Mouse (Mus musculus) thymus, postnatal 10 days (tissue): ENCODE results near the gene Atp8b3.

ENCODE experiments used
- DNase-seq, 2 experiments: peaks; one replicate each; pipeline ENCODE4 v3.0.0; 2021; ENCODE audit warnings: low spot score in 2 of 2

Gene Atp8b3

DNA sequence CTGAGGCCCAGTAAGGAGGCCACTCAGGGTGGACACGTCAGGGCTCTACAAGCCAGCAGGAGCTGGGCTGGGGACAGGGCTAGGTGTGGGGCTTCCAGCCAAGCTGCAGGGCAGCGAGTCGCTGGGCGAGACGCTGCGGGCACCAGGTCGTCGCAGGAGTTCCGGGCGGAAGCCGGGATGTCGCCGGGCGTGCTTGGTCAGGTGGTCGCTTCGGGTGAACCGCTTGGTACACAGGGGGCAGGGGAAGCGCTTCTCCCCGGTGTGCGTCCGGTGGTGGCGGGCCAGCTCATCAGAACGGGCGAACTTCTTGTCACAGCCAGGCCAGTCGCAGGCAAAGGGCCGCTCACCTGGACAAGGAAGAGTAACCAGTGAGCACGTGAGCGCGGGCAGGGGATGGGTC is 30.0 kb upstream of the Atp8b3 start:
- no peak for DNase-seq

DNA sequence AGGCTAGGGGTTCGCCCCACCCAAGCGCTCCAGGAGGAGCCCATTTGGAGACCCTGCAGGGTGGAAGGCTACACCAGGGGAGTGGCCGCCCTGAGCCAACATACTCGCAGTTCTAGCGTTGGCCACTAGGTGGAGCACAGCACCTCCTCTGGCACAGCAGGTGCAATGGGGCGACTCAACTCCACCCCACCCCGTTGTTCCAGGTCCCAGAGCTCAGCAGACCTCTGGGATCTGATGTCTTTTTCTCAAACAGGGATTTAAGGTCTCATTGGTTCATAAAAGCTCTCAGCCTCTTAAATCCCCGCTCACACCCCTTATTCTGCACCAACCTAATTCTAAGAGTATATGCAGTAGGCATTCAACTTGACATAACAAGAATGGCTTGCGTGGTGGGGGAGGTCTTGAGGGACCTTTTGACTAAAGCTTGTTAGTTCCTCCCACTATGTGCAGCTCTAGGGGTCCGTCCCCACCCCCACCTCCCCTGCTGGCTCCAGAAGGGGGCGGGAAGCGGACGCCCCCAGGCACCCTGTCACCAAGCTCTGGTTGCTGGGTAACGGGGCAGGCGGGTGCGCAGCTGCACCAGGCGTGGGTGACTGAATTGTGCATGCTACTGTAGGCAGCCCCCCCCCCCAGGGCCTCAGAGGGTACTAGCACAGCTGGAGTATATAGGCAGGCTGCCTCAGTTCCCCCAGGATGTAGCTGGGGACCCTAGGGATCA is 27.6 kb upstream of the Atp8b3 start:
- DNase-seq = peak; percentile 87 to 95

DNA sequence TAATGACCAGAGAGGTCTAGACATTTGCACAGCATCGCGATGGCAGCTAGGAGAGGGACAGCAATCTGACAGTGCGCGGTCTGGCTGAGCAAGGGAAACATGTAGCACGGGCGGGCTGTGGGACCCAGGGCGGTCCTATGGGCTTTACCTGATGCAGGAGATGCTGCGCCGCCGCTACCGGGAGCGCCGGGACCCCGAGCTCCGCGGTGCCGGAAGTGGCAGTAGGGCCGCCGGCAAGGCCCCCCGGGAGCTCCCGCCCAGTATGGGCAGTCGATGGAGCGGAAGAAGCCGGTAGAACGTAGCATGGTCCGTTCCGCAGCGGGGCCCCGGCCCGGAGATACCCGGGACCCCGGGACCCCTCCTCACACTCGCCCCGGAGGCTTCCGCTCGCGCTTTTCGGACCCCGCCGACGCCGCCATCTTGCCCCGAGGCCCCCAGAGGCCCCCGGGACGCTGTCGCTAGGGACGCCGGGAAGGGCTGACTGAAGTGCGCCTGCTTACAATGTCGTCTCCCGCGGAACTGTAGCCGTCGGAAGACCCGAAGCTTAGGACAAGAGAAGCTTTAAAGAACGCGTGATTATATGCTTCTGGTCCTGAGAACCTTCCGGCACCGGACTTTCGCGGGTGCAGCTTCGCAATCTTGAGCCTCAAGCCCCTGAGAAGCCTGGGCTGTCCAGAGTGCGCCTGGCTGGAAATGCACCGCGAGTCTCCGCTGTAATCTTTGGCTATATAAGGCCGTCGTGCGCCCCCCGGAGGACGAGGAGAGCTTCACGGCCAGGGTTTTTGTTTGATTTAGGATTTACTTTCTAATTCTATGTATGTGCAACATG is 22.4 kb upstream of the Atp8b3 start, which contains the start of gene Rexo1:
Rexo1 (minus strand) TSS at position 445 of the 829 bp plus-strand sequence.
- peak; percentile 86 to 93 for DNase-seq

DNA sequence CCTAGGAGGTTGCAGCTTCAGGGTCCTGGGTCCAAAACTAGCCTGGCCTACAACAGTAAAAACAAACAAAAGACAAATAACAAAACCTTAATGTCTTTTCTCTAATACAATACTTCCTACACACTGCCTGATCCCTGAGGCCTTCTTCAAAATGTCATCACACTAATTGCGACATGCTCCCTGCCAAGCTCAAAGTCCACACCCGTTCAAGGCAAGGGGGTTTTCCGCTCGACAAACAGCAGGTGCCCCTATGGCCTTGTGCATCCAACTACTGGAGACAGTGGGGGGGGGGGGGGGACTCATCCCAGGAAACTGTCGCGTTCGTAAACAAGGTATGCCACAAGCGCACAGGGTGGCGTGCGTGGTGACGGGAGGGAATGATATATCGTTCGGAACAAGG is 21.7 kb upstream of the Atp8b3 start:
- DNase-seq = no peak

DNA sequence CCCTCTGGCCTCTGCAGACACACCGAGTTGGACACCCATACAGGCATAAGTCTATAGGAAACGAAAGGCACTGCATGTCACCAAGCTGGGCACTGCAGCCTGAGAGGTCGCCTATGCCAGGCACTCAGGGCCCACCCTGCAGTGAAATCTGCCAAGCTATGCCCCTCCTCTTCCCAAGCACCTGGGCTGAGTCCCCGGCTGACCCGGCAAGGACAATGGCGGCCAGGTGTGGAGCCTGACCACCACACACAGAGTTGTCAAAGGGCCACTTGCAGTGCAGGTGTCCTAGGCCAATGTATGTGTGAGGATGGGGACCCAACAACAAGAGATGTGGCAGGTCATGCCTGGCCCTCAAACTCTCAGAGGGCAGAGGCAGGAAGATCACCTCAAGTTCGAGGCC is 20.5 kb upstream of the Atp8b3 start:
- DNase-seq = no peak

DNA sequence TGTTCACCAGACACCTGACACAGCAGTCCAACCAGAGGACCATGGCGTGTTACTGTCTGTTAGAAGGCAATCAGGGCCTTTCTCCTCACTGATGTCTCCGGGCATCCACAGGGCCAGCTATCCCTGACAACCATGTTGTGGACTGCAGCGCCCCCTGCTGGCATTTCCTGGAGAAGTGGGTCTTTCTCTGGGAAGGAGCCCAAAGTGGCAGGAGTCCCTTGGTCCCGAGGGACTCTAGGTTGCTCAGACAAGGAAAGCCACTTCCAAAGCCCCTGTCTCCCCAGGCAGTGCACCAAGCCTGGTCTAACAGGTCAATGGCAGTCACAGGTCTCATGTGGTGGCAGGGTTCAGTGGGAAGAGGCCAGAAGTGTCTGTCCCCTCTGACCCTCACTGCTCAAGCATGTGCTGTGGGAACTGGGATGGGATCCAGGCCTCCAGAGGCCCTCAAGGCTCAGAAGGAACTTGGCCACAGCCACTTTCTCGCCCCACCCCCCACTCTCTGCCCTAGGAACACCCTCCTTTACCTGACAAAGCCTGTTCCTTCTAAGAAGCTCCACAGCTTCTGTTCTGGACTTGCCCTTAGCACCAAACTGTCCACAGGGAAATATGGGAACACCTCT is 18.5 kb upstream of the Atp8b3 start:
- peak; percentile 43 to 73 for DNase-seq

DNA sequence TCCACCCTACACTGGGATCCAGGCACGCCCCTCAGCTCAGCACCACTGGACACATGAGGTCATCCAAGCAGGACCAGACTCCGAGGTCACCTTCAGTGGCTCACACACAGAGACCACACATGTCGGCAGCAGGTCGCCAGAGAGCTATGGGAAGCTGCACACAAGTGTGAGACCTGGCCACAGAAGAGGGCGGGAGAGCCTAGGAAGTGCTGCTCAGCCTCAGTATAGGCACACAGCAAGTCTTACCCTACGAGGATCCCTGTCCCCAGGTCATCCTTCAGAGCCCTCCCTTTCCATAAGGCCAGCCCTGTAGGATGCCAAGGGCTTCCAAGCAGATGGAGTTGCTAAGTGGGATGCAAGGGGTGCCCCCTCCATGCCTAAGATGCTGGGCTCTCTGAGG is 15.1 kb upstream of the Atp8b3 start:
- DNase-seq = no peak

DNA sequence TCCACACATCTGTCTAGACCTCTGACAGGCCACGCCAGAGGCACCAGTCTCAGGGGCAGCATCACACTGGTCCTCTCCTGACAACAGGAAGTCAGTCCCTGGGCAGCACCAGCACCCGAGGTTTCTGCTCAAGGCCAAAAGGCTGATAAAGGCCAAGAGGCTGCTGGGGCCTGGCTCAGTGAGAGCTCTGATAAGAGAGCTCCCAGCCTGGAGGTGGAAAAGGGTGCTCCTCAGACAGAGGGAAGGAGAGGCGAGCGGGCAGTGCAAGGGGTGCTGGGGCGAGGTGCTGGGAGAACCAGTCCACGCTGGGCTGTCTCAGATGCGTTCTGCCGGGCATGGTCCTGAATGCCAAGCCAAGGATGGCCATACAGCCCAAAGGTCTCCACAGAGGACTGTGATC is 14.7 kb upstream of the Atp8b3 start:
- DNase-seq = no peak

DNA sequence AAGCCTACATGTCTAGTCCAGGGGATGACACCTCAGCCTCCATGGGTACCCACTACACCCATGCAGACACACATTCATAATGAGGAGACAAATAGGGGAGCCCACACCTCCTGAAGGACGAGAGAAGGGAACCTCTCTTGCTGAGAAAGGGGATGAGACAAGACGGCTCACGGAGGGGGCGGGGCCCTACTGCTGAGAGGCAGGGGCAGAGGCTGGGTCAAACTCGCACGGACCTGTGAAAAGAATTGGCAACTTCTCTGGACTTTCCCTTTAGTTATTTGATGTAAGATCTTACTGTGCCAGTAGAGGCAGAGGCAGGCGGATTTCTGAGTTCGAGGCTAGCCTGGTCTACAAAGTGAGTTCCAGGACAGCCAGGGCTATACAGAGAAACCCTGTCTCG is 13.4 kb upstream of the Atp8b3 start:
- DNase-seq = no peak

DNA sequence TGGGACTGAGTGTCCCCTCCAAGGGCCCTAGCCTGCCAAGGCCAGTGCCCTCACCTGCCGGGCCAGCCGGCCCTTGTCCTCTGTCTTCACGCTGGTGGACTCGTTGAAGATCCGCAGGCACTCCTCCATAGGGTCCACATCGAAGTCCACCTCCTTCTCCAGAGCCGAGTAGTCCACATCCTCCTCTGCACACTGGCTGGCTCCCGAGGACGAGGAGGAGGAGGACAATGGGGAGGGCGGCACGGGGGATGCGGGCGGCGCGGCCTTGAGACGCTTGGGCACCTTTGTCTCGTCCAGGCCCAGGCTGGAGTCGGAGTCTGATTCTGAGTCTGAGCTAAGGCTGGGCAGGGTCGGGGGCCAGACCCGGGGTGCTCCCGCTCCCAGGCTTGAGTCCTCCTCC is 10.4 kb upstream of the Atp8b3 start:
- DNase-seq = no peak

DNA sequence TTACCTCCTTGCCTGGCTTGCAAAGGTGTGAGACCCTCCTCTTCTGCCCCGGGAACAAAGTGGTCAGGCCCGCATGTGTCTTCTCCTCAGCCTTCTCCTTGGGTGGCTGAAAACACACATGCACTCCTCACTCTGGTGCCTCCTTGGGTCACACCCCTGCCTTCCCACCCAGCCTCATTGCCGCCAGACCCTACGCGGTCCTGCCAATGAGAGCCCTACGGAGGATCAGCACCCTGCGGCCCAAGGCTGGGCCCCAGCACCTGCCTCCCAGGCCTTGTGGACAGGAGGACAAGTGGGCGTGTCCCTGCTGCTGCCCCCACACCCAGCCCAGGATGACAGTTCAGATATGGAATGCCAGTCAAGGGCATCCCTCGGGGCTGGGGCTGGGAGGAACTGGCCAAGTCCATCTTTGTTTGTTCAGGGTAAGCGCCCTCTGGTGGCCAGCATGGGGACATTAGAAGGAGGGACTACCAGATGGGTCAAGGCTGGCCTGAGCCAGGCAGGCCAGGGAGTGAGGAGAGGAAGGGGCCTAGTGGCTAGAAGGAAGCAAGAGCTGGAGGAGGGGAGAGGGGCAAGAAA is 9.6 kb upstream of the Atp8b3 start:
- no peak for DNase-seq

DNA sequence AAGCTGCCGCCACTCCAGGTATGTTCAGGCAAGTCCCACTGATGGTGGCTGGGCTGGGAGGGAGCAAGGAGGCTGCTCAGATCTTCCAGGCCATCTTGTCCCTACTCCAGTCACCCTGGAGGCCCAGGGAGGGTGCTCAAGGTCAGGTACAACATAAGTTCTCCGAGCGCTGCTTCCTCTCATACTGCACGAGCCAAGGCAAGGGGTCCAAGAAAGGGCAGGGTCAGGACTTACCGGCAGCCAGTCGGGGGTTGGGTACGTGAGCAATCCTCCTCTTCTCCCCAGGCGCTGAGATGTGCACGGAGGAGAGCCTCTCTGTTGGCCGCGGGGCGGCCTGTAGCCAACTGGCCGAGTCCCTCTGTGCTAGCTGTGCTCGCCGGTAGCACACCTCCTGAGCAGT is 8.6 kb upstream of the Atp8b3 start:
- no peak for DNase-seq

DNA sequence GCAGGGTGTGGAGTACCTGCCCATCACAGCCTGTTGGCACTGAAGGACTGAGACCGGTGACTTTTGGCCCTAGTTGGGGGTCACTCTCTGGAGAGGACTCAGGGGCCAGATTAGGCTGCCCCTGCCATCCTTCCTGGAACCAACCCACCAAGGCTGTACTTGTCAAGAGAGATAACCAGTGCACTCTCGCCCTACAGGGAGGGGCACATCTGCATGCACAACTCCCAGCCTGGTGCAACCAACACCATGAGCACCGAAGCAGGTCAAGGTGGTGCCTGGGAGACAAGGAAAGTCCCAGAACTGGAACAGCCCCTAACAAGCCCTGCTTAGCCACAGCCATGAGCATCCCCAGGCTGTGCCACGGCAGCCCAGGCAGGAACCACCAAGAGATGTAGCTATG is 8.0 kb upstream of the Atp8b3 start:
- DNase-seq = no peak

DNA sequence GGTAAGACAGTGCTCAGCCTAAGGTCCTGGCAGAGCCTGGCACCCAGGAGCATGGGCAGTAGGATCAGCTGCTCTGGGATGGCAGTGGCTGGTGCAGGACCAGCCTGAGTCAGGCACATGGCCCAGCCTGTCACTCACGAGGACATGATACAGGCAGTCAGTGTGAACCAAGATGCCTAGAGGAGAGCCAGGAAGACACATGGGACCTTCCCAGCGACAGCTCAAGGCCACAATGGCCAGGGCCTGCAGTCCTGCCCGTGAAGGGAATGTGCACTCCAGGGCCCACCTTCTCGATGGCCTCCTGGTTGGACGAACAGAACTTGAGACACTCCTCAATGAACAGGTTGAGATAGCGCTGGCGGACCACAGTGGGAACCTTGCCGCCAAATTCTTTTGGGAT is 6.7 kb upstream of the Atp8b3 start:
- no peak for DNase-seq

DNA sequence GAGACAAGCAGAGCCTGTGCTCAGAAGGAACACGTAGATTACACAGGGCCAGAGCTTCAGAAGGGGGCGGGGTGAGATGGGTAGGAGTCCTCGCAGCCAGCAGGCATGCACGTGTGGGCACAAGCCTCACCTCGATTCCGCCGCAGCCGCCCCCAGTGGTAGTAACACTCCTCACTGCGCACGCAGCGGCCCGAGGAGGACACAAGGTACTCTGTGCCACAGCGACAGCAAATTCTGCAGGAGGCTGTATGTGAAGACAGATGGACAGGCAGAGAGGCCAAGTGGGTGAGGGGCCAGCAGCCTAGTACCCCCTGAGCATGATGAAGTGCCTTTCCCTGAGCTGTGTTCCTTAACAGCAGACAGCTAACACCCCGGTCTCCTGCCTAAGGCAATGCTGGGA is 4.9 kb upstream of the Atp8b3 start:
- no peak for DNase-seq

DNA sequence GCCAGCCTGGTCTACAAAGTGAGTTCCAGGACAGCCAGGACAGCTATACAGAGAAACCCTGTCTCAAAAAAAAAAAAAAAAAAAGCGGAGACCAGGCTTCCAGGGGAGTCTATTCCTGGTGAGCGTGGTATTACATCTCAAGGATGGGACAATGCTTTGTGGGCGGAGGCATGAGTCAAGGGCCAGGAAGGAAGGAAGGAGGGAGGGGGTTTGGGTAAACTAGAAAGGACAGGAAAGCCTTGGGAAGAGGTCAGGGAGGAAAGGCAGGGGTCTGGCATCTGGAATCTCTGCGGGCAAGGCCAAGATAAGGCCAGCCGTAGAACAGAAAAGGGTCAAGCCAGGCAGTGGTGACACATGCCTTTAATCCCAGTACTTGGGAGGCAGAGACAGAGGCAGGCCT is 569 bp upstream of the Atp8b3 start:
- DNase-seq = no peak

DNA sequence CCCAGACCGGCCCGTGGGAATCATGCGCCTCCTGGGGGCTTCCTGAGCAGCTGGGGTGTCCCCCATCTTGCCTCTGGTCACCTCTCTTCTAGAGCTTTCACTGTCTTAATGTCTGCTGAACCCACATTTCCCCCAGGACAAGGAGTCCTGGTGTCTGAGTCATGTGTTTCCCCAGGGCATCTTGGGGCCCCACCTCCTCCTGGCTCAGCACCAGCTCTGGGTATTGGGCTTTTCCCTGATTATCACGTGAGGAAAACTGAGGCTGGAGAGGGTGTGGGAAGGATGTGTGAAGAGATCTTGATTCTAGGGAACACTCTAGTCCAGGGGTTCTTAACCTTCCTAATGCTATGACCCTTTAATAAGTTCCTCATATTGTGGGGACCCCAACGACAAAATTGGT is 744 bp downstream of the Atp8b3 start:
- no peak for DNase-seq

DNA sequence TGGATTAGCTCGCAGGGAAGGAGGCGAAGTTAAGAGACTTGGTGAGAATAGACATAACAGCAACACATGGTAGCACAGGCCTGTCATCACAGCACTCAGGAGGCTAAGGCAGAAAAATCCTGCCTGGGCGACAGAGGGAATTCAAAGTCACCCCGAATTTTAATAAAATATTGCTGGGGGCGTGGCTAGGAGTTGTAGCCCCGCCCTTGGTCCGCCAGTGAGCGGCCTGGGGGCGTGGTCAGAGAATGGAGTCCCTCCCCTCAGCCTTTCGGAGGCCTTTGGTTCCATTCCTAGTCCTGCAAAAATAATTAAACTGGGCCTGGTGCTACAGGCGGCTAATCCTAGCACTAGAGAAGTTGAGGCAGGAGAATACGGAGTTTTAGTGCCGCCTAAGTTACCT is 3.2 kb downstream of the Atp8b3 start:
- no peak for DNase-seq

DNA sequence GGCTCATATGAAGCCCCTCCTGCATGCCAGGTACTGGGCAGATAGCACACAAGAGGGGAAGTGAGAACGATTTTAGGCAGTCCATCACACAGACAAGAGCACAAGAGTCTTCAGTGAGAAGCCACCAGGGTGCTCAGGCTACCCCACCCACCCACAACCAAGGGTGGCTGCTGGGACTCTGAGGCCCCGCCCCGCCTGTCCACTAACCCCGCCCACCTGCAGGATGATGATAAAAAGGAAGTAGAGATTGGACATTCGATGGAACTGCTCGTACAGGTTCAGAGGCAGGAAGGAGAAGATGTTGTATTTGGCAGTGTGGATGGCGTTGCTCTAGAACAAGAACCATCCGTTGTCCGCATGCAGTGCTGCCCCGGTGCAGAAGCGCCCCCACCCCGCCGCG is 3.9 kb downstream of the Atp8b3 start:
- no peak for DNase-seq

DNA sequence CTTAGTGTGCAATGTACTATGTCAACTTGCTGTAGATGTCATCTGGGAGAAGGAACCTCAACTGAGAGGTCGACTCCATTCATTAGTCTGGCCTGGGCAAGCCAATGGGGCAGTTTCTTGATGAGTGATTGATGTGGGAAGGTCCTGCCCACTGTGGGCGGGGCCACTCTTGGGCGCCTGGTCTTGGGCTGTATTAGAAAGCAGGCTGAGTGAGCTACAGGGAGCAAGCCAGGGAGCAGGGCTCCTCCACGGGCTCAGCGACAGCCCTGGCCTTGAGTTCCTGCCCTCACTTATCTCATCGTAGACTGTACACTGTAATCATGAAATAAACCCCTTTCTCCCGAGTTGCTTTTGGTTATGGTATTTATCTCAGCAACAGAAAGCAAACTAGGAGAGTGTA is 5.2 kb downstream of the Atp8b3 start:
- DNase-seq = no peak

DNA sequence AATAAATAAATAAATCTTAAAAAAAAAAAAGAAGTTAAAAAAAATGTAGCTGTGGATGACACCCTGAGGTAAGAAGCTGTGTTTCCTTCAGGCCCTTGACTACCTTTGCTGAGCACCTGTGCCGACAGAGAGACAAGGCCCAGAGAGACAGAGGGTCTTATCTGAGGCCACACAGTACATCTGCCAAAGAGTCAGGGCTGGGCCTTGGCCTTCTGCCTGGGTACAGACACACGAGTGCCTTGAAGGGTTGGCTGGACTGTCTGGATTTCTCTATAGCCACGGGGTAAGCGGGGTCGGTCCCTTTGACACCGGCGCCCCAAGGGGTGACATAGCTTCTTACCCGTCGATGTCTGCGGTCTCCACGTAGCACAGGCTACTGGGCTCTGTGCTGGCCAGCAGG is 6.1 kb downstream of the Atp8b3 start:
- DNase-seq = no peak

DNA sequence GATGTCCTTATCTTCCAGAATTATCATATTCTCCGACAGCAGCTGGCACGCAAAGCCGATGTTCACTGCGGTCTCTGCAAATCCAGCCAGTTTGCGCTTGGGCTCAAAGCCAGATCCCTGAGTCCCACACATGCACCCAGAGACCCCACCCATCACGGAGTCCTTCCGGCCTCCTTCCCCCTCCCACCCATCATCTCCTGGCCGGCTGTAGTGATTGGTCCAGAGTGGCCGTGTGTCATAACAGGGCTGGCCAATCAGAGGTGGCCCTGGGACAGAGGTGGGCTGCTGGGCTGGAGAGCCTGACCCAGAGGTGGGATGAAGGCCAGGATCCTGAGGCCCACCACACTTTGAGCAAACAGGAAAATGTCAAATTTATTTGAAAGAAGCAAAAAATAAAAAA is 12.8 kb downstream of the Atp8b3 start:
- DNase-seq = no peak

DNA sequence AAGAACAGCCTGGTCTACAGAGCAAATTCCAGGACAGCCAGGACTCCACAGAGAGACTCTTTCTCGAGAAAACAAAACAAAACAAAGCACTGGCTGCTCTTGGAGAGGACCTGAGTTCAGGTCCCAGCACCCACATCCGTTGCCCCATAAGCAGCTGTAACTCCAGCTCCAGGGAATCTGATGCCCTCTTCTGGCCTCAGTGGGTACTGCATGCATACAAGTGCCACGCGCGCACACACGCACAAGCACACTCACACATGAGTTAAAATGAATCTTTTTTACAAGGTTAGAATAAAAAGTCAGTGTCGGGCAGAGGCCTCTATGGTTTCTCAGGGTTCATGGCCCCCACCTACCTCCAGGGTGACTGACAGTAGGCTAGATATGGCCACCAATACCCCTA is 15.6 kb downstream of the Atp8b3 start:
- DNase-seq = no peak
